Mouse (Mus musculus) liver, embryonic 14.5 days (tissue): ENCODE data around the gene Poldip2.

ENCODE experiments used
- CTCF ChIP-seq: IDR thresholded peaks from 2 replicates; pipeline ENCODE4 v1.5.1; 2016; ENCODE audit warnings: antibody characterized with exemption, low read depth, control low read depth
- EP300 ChIP-seq: IDR thresholded peaks from 2 replicates; pipeline ENCODE4 v1.6.1; 2016; ENCODE audit warnings: antibody characterized with exemption, low read depth

GRCm38 (mm10) chr11:78530001-78530400 is 18.0 kb downstream of the Poldip2 start:
- TF ChIP-seq EP300 = no peak
- TF ChIP-seq CTCF = no peak
